Mouse (Mus musculus) kidney, postnatal 25 days (tissue): ENCODE data around the gene Scgn.

Source experiments
- DNase-seq, 2 experiments: peaks; one replicate each; pipeline ENCODE4 v3.0.0; 2021; ENCODE audit warnings: mixed read lengths in 2 of 2

Scgn gene

GRCm38 (mm10) chr13:23933421-23934210, 57.4 kb downstream of the Scgn start, which contains the start of gene Hist1h2ba:
Hist1h2ba (minus strand) TSS chr13:23934156.
- DNase-seq = no peak

- no peak for DNase-seq
Observed at GRCm38 (mm10) chr13:23930904-23931303, 60.1 kb downstream of the Scgn start.

GRCm38 (mm10) chr13:23930461-23930860, 60.6 kb downstream of the Scgn start:
- no peak for DNase-seq

- no peak for DNase-seq
Observed at GRCm38 (mm10) chr13:23928637-23929036, 62.4 kb downstream of the Scgn start.

- no peak for DNase-seq
Observed at GRCm38 (mm10) chr13:23925792-23926191, 65.2 kb downstream of the Scgn start.

- DNase-seq = no peak
Observed at GRCm38 (mm10) chr13:23917674-23918073, 73.3 kb downstream of the Scgn start.

- no peak for DNase-seq
Observed at GRCm38 (mm10) chr13:23916132-23916531, 74.9 kb downstream of the Scgn start.

- DNase-seq = peak; percentile 42 to 45
Observed at GRCm38 (mm10) chr13:23914376-23915167, 76.4 kb downstream of the Scgn start, which contains the start of gene Slc17a4. Slc17a4 (minus strand) TSS chr13:23915009.

GRCm38 (mm10) chr13:23913791-23914306, 77.2 kb downstream of the Scgn start:
- peak; percentile 28 to 45 for DNase-seq

GRCm38 (mm10) chr13:23911335-23911734, 79.7 kb downstream of the Scgn start:
- no peak for DNase-seq

GRCm38 (mm10) chr13:23910121-23910520, 80.9 kb downstream of the Scgn start:
- no peak for DNase-seq

- DNase-seq = no peak
Observed at GRCm38 (mm10) chr13:23906906-23907305, 84.1 kb downstream of the Scgn start.
